Mouse (Mus musculus) liver, embryonic 14.5 days (tissue): ENCODE results near the gene Armc9. TPM values are rescaled to one million over a fixed set of nuclear protein-coding genes. Genes with fewer than 3 reads are reported as not detected.
A peak's percentile ranks its signal among the peaks of the same experiment; 100 is the strongest.

Experiments
- ATAC-seq: fragments of 200-750 bp; cut with Nextera tagmentation; 2 replicates; pipeline ENCODE4 v1.8.0; 2017; ENCODE audit warnings: moderate number of reproducible peaks, mild to moderate bottlenecking, moderate library complexity; ENCODE audit not compliant: insufficient read depth
- DNase-seq, 3 experiments: peaks; one replicate each; pipeline ENCODE4 v3.0.0-alpha.2; 2012 to 2013; ENCODE audit warnings: low read depth in 3 of 3, low spot score in 3 of 3
- H3K27ac ChIP-seq: fragments of 300-500 bp; sonication (generic); 2 replicates; pipeline ENCODE4 v1.5.1; 2014; ENCODE audit warnings: moderate library complexity, mild to moderate bottlenecking, control low read depth, inconsistent platforms
- H3K27me3 ChIP-seq: fragments of 300-500 bp; sonication (generic); 2 replicates; pipeline ENCODE4 v1.6.1; 2014; ENCODE audit warnings: mild to moderate bottlenecking, low read length, moderate library complexity; ENCODE audit not compliant: control insufficient read depth, insufficient read depth
- H3K36me3 ChIP-seq: fragments of 300-500 bp; sonication (generic); replicated peaks from 2 replicates; pipeline ENCODE4 v1.6.1; 2014; ENCODE audit warnings: low read depth; ENCODE audit not compliant: control insufficient read depth, insufficient read depth
- H3K4me1 ChIP-seq, 2 experiments: fragments of 200-500 bp in 1 of 2; fragments of 300-500 bp in 1 of 2; sonication (generic) in 1 of 2; replicated peaks; 2 replicates each; pipeline ENCODE4 v1.6.1; 2012 to 2014; ENCODE audit warnings: antibody characterized with exemption in 1 of 2, inconsistent platforms in 1 of 2, low read length in 1 of 2; ENCODE audit not compliant: control insufficient read depth in 2 of 2, insufficient read depth in 2 of 2
- H3K4me2 ChIP-seq: fragments of 300-500 bp; sonication (generic); 2 replicates; pipeline ENCODE4 v1.6.1; 2014; ENCODE audit warnings: low read depth, mild to moderate bottlenecking, control low read depth, moderate library complexity
- H3K4me3 ChIP-seq, 2 experiments: fragments of 200-500 bp in 1 of 2; fragments of 300-500 bp in 1 of 2; sonication (generic) in 1 of 2; 2 replicates each; pipeline ENCODE4 v1.5.1; 2012 to 2014; ENCODE audit warnings: low read depth in 2 of 2, low read length in 2 of 2, mild to moderate bottlenecking in 2 of 2, control low read depth in 1 of 2, inconsistent platforms in 1 of 2, moderate library complexity in 1 of 2; ENCODE audit not compliant: insufficient read depth in 1 of 2
- H3K9ac ChIP-seq: fragments of 300-500 bp; sonication (generic); replicated peaks from 2 replicates; pipeline ENCODE4 v1.6.1; 2014; ENCODE audit warnings: mild to moderate bottlenecking, control low read depth, moderate library complexity
- H3K9me3 ChIP-seq: fragments of 300-500 bp; sonication (generic); 2 replicates; pipeline ENCODE4 v1.6.1; 2016; ENCODE audit warnings: low read length, mixed read lengths; ENCODE audit not compliant: control insufficient read depth
- CTCF ChIP-seq: IDR thresholded peaks from 2 replicates; pipeline ENCODE4 v1.5.1; 2016; ENCODE audit warnings: antibody characterized with exemption, low read depth, control low read depth
- EP300 ChIP-seq: IDR thresholded peaks from 2 replicates; pipeline ENCODE4 v1.6.1; 2016; ENCODE audit warnings: antibody characterized with exemption, low read depth
- WGBS: fragments of 180-500 bp; shearing (Covaris S2); extraction: QIAGEN DNeasy Blood & Tissue Kit; methylation state at CpG from one replicate; pipeline ENCODE4 v1.1.7; 2014; ENCODE audit not compliant: insufficient replicate concordance; 5-methylcytosine and 5-hydroxymethylcytosine counted together
- polyA plus RNA-seq, 2 experiments: library from polyadenylated mRNA; depleted of rRNA in 1 of 2; stranded (reverse) in 1 of 2; unstranded in 1 of 2; fragments of >200 nt; fragmentation: Nextera tagmentation in 1 of 2; extraction: Ambion mirVana in 1 of 2; gene quantifications; 2 replicates each; pipeline versions ENCODE4 v1.2.1 to v1.2.3; 2012 to 2014

Armc9 gene
- polyA plus RNA-seq, 2 experiments: 5.5 to 8.4 TPM

GRCm38 (mm10) chr1:86312269-86312668 lies 157.7 kb downstream of the Armc9 start:
- DNase-seq: peak; percentile 70 to 77 (median 76)
- TF ChIP-seq CTCF (no peak), EP300 (peak; percentile 53)
- WGBS: 36% methylated on average over 3 of the region's 3 CpGs
- H3K27me3 ChIP-seq: no peaks in the 10 kb centered on the region
- no peak overlapping the region for H3K4me3 ChIP-seq
- peaks cover 0 to 14% of the 10 kb centered on the region in 2 experiments; a peak in 3 of 4 replicates for H3K4me1 ChIP-seq
- peak overlapping the region; percentile 18 for H3K27ac ChIP-seq
- H3K9me3 ChIP-seq: no peaks in the 10 kb centered on the region
- H3K4me2 ChIP-seq: peak overlapping the region; percentile 33
- H3K9ac ChIP-seq: no peak overlapping the region
- ATAC-seq: peak; percentile 98
- no peaks in the 10 kb centered on the region for H3K36me3 ChIP-seq

GRCm38 (mm10) chr1:86313096-86313771 lies 158.7 kb downstream of the Armc9 start:
- H3K4me3 ChIP-seq: no peak overlapping the region
- no peak for TF ChIP-seq EP300
- no peak for TF ChIP-seq CTCF
- DNase-seq: no peak
- H3K9ac ChIP-seq: no peak overlapping the region
- H3K36me3 ChIP-seq: no peaks in the 10 kb centered on the region
- ATAC-seq: no peak
- no peak overlapping the region for H3K27ac ChIP-seq
- H3K27me3 ChIP-seq: no peaks in the 10 kb centered on the region
- H3K4me2 ChIP-seq: no peak overlapping the region
- WGBS: 59% methylated on average over 16 of the region's 16 CpGs
- peaks cover 0 to 11% of the 10 kb centered on the region in 2 experiments; a peak in 3 of 4 replicates for H3K4me1 ChIP-seq
- no peaks in the 10 kb centered on the region for H3K9me3 ChIP-seq

GRCm38 (mm10) chr1:86313772-86314125 lies 159.2 kb downstream of the Armc9 start:
- Histone ChIP-seq H3K9me3 (no peaks in the 10 kb centered on the region), H3K4me2 (no peak overlapping the region), H3K36me3 (no peaks in the 10 kb centered on the region), H3K4me3 (no peak overlapping the region), H3K27ac (no peak overlapping the region), H3K4me1 (peaks cover 0 to 11% of the 10 kb centered on the region in 2 experiments; a peak in 3 of 4 replicates), H3K27me3 (no peaks in the 10 kb centered on the region), H3K9ac (no peak overlapping the region)
- TF ChIP-seq EP300 (no peak), CTCF (peak; percentile 58)
- DNase-seq (no peak), ATAC-seq (no peak)
- 30% methylated on average over 15 of the region's 15 CpGs for WGBS

DNA sequence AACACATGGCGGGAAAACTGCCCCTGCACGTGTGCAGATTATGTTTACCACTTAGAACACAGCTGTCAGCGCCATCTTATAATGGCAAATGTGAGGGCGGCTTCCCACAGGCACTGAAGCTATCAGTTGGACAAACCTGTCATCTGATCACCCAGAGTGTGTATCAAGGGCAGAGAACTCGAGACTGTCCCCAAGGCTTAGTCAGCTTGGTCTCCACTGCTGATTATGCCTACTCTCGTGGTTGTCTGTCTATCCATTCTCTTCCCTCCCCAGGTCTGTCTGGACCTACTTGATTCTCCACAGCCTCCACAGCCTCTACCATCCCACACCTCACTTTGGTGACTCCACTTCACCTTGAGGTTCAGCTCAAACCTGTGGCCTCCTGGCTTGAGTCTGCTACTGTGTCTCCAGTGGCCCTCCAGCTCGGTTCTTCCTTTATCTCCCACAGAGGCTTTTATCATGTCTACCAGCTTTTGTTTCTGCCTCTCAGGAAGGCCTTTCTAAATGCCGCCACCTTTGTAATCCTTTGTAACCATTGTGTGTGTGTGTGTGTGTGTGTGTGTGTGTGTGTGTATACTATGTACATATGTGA lies 166.3 kb downstream of the Armc9 start:
- no peak overlapping the region for H3K27ac ChIP-seq
- H3K4me2 ChIP-seq: no peak overlapping the region
- no peak overlapping the region for H3K4me3 ChIP-seq
- no peak overlapping the region for H3K9ac ChIP-seq
- H3K36me3 ChIP-seq: no peaks in the 10 kb centered on the region
- TF ChIP-seq EP300: no peak
- no peak for TF ChIP-seq CTCF
- no peaks in the 10 kb centered on the region for H3K27me3 ChIP-seq
- H3K9me3 ChIP-seq: no peaks in the 10 kb centered on the region
- WGBS: 45% methylated on average over 6 of the region's 8 CpGs
- ATAC-seq (peak; percentile 53; the same call in 1 of the 2 replicates), DNase-seq (no peak)
- H3K4me1 ChIP-seq: peaks cover 0 to 3% of the 10 kb centered on the region in 2 experiments; a peak in 1 of 4 replicates

Other genes with a start within 250 kb of the Armc9 start
- gene 4933407L21Rik, start 226.3 kb upstream of the Armc9 start, polyA plus RNA-seq (2012; rRNA removed): 0.05 and 0.08 TPM in 2 replicates
- not detected in 2 replicates for gene 4933407L21Rik, start 226.3 kb upstream of the Armc9 start, polyA plus RNA-seq (2014; fragmentation: Nextera tagmentation; extraction: Ambion mirVana)
- 0.02 and 0.04 TPM in 2 replicates for gene Gpr55, start 193.8 kb upstream of the Armc9 start, polyA plus RNA-seq (2012; rRNA removed)
- gene Gpr55, start 193.8 kb upstream of the Armc9 start, polyA plus RNA-seq (2014; fragmentation: Nextera tagmentation; extraction: Ambion mirVana): not detected in 2 replicates
- 0.05 and 0.17 TPM in 2 replicates for gene Spata3, start 138.0 kb upstream of the Armc9 start, polyA plus RNA-seq (2012; rRNA removed)
- gene Spata3, start 138.0 kb upstream of the Armc9 start, polyA plus RNA-seq (2014; fragmentation: Nextera tagmentation; extraction: Ambion mirVana): 0.17 and 0.21 TPM in 2 replicates
- 12.1 and 12.3 TPM in 2 replicates for gene 2810459M11Rik, start 108.9 kb upstream of the Armc9 start, polyA plus RNA-seq (2012; rRNA removed)
- 15.5 and 22.8 TPM in 2 replicates for gene 2810459M11Rik, start 108.9 kb upstream of the Armc9 start, polyA plus RNA-seq (2014; fragmentation: Nextera tagmentation; extraction: Ambion mirVana)
- 43.7 and 53.0 TPM in 2 replicates for gene Psmd1, start 90.4 kb upstream of the Armc9 start, polyA plus RNA-seq (2012; rRNA removed)
- 104 and 107 TPM in 2 replicates for gene Psmd1, start 90.4 kb upstream of the Armc9 start, polyA plus RNA-seq (2014; fragmentation: Nextera tagmentation; extraction: Ambion mirVana)
- gene Htr2b, start 42.8 kb upstream of the Armc9 start, polyA plus RNA-seq (2012; rRNA removed): 0.02 TPM in 1 of 2 replicates, not detected in the other
- 0.06 TPM in 1 of 2 replicates, not detected in the other for gene Htr2b, start 42.8 kb upstream of the Armc9 start, polyA plus RNA-seq (2014; fragmentation: Nextera tagmentation; extraction: Ambion mirVana)
- 0.43 and 1.2 TPM in 2 replicates for gene Gm21972, start 21.1 kb upstream of the Armc9 start, polyA plus RNA-seq (2012; rRNA removed)
- 0.15 TPM in 1 of 2 replicates, not detected in the other for gene Gm21972, start 21.1 kb upstream of the Armc9 start, polyA plus RNA-seq (2014; fragmentation: Nextera tagmentation; extraction: Ambion mirVana)
- gene B3gnt7, start 148.1 kb downstream of the Armc9 start, polyA plus RNA-seq (2012; rRNA removed): 1.1 and 1.5 TPM in 2 replicates
- gene B3gnt7, start 148.1 kb downstream of the Armc9 start, polyA plus RNA-seq (2014; fragmentation: Nextera tagmentation; extraction: Ambion mirVana): 1.0 and 1.6 TPM in 2 replicates
- 57.4 and 208 TPM in 2 replicates for gene Ncl, start 204.6 kb downstream of the Armc9 start, polyA plus RNA-seq (2012; rRNA removed)
- gene Ncl, start 204.6 kb downstream of the Armc9 start, polyA plus RNA-seq (2014; fragmentation: Nextera tagmentation; extraction: Ambion mirVana): 192 and 224 TPM in 2 replicates